Mouse (Mus musculus) c-Kit-negative CD71-positive TER-119-positive erythroid progenitor cells, embryonic 14.5 days (primary cell): ENCODE measurements at regions not wholly inside any gene's neighbourhood (a gene's known extent, or its start where the extent isn't known, plus 50 kb on each side); places are given as distances from the start of the nearest gene placed in this dataset.

Source experiments
- DNase-seq: peaks from one replicate; pipeline ENCODE4 v3.0.0-alpha.2; 2013; ENCODE audit warnings: low read depth, low spot score

GRCm38 (mm10) chr13:99781616-99782015 lies 119.3 kb downstream of the Cartpt start:
- no peak for DNase-seq

- no peak for DNase-seq
These were observed 120.0 kb downstream of the Cartpt start for GRCm38 (mm10) chr13:99780751-99781460.

- no peak for DNase-seq
These were observed 122.1 kb downstream of the Cartpt start for GRCm38 (mm10) chr13:99778747-99779146.

GRCm38 (mm10) chr13:99777736-99778135 lies 123.2 kb downstream of the Cartpt start:
- DNase-seq = no peak

GRCm38 (mm10) chr13:99765965-99766364 lies 134.9 kb downstream of the Cartpt start:
- DNase-seq = no peak

GRCm38 (mm10) chr13:99764764-99765163 lies 136.1 kb downstream of the Cartpt start:
- DNase-seq = no peak

- DNase-seq = no peak
These were observed 136.7 kb downstream of the Cartpt start for GRCm38 (mm10) chr13:99764097-99764714.

- DNase-seq = no peak
These were observed 139.0 kb downstream of the Cartpt start for GRCm38 (mm10) chr13:99761843-99762242.

- DNase-seq = no peak
These were observed 139.5 kb downstream of the Cartpt start for GRCm38 (mm10) chr13:99761423-99761822.

- DNase-seq = no peak
These were observed 140.2 kb downstream of the Cartpt start for GRCm38 (mm10) chr13:99760646-99761045.

- DNase-seq = no peak
These were observed 141.4 kb downstream of the Cartpt start for GRCm38 (mm10) chr13:99759256-99760044.

GRCm38 (mm10) chr13:99754701-99755100 lies 146.2 kb downstream of the Cartpt start:
- DNase-seq = no peak

GRCm38 (mm10) chr13:99754251-99754652 lies 146.6 kb downstream of the Cartpt start:
- DNase-seq = peak; percentile 90

- no peak for DNase-seq
These were observed 147.4 kb downstream of the Cartpt start for GRCm38 (mm10) chr13:99753526-99753925.

GRCm38 (mm10) chr13:99750729-99751128 lies 150.2 kb downstream of the Cartpt start:
- no peak for DNase-seq

- no peak for DNase-seq
These were observed 151.5 kb downstream of the Cartpt start for GRCm38 (mm10) chr13:99749342-99749741.

GRCm38 (mm10) chr13:99748128-99748527 lies 152.8 kb downstream of the Cartpt start:
- DNase-seq = no peak

- no peak for DNase-seq
These were observed 155.4 kb downstream of the Cartpt start for GRCm38 (mm10) chr13:99745526-99745925.

- no peak for DNase-seq
These were observed 156.1 kb downstream of the Cartpt start for GRCm38 (mm10) chr13:99744790-99745120.

- DNase-seq = no peak
These were observed 156.7 kb downstream of the Cartpt start for GRCm38 (mm10) chr13:99743952-99744789.

- DNase-seq = no peak
These were observed 158.4 kb downstream of the Cartpt start for GRCm38 (mm10) chr13:99742507-99742906.

GRCm38 (mm10) chr13:99741981-99742380 lies 158.9 kb downstream of the Cartpt start:
- DNase-seq = no peak
